Mouse (Mus musculus) stomach, embryonic 15.5 days (tissue): ENCODE results near the gene Ptx4. TPM values are rescaled to one million over a fixed set of nuclear protein-coding genes. Genes with fewer than 3 reads are reported as not detected.

Experiments
- ATAC-seq: fragments of 200-750 bp; cut with Nextera tagmentation; 2 replicates; pipeline ENCODE4 v1.8.0; 2017; ENCODE audit warnings: low read depth, moderate number of reproducible peaks, moderate TSS enrichment; ENCODE audit not compliant: insufficient read depth, low FRiP score
- H3K27ac ChIP-seq: fragments of 300-500 bp; sonication (generic); 2 replicates; pipeline ENCODE4 v1.5.1; 2015; ENCODE audit warnings: mild to moderate bottlenecking, inconsistent platforms
- H3K27me3 ChIP-seq: fragments of 300-500 bp; sonication (generic); replicated peaks from 2 replicates; pipeline ENCODE4 v1.6.1; 2015; ENCODE audit warnings: inconsistent platforms
- H3K36me3 ChIP-seq: fragments of 300-500 bp; sonication (generic); 2 replicates; pipeline ENCODE4 v1.6.1; 2015; ENCODE audit warnings: inconsistent platforms
- H3K4me1 ChIP-seq: fragments of 300-500 bp; sonication (generic); 2 replicates; pipeline ENCODE4 v1.6.1; 2015; ENCODE audit warnings: inconsistent platforms
- H3K4me2 ChIP-seq: fragments of 300-500 bp; sonication (generic); 2 replicates; pipeline ENCODE4 v1.6.1; 2015; ENCODE audit warnings: mild to moderate bottlenecking, inconsistent platforms
- H3K4me3 ChIP-seq: fragments of 300-500 bp; sonication (generic); replicated peaks from 2 replicates; pipeline ENCODE4 v1.5.1; 2015; ENCODE audit warnings: inconsistent platforms
- H3K9ac ChIP-seq: fragments of 300-500 bp; sonication (generic); 2 replicates; pipeline ENCODE4 v1.6.1; 2015; ENCODE audit warnings: inconsistent platforms
- H3K9me3 ChIP-seq: fragments of 300-500 bp; sonication (generic); 2 replicates; pipeline ENCODE4 v1.6.1; 2016; ENCODE audit warnings: inconsistent platforms
- WGBS: fragments of 180-500 bp; shearing (Covaris S2); methylation state at CpG from one replicate; pipeline ENCODE4 v1.1.7; 2015; 5-methylcytosine and 5-hydroxymethylcytosine counted together
- polyA plus RNA-seq: library from polyadenylated mRNA; unstranded; fragments of >200 nt; fragmentation: Nextera tagmentation; extraction: Ambion mirVana; gene quantifications from 2 replicates; pipeline ENCODE4 v1.2.1, GENCODE M21; 2015

The Ptx4 gene
- polyA plus RNA-seq, 1 experiment from 2014 or later: 0.36 TPM

DNA sequence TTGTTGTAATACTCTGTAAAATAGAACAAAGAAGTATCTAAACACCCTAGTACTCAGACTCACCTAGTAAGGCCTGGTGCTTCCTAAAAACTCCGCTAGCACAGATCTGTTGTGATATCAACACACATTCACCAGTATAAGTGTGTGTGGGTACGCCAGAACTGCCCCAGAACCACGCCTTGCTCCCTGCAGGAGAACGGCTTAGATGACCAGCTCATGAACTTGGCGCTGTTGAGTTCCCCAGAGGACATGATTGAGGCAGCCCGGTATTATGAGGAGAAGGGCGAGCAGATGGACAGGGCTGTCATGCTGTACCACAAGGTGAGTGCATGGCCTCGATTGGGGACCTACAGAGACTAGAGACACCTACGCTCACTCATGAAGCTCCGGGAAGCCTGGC is 30.1 kb upstream of the Ptx4 start:
- H3K4me3 ChIP-seq: no peak overlapping the region
- no peaks in the 10 kb centered on the region for H3K4me1 ChIP-seq
- peaks cover 2% of the 10 kb centered on the region; the same call in 1 of the 2 replicates for H3K36me3 ChIP-seq
- ATAC-seq: no peak
- no peak overlapping the region for H3K9ac ChIP-seq
- no peaks in the 10 kb centered on the region for H3K9me3 ChIP-seq
- no peak overlapping the region for H3K27ac ChIP-seq
- no peaks in the 10 kb centered on the region for H3K27me3 ChIP-seq
- H3K4me2 ChIP-seq: no peak overlapping the region
- 90% methylated on average over 10 of the region's 10 CpGs for WGBS

GRCm38 (mm10) chr17:25096221-25096620 is 24.3 kb upstream of the Ptx4 start:
- H3K4me3 ChIP-seq: no peak overlapping the region
- no peak overlapping the region for H3K27ac ChIP-seq
- H3K27me3 ChIP-seq: no peaks in the 10 kb centered on the region
- ATAC-seq: no peak
- 94% methylated on average over 2 of the region's 2 CpGs for WGBS
- H3K4me1 ChIP-seq: no peaks in the 10 kb centered on the region
- H3K9ac ChIP-seq: no peak overlapping the region
- H3K9me3 ChIP-seq: no peaks in the 10 kb centered on the region
- H3K36me3 ChIP-seq: peaks cover 22% of the 10 kb centered on the region
- no peak overlapping the region for H3K4me2 ChIP-seq

GRCm38 (mm10) chr17:25100052-25100451 is 20.5 kb upstream of the Ptx4 start:
- Histone ChIP-seq H3K9me3 (no peaks in the 10 kb centered on the region), H3K4me3 (no peak overlapping the region), H3K27me3 (no peaks in the 10 kb centered on the region), H3K27ac (no peak overlapping the region), H3K4me1 (no peaks in the 10 kb centered on the region), H3K4me2 (no peak overlapping the region), H3K9ac (no peak overlapping the region), H3K36me3 (peaks cover 52% of the 10 kb centered on the region)
- ATAC-seq: no peak
- 91% methylated on average over 6 of the region's 6 CpGs for WGBS

DNA sequence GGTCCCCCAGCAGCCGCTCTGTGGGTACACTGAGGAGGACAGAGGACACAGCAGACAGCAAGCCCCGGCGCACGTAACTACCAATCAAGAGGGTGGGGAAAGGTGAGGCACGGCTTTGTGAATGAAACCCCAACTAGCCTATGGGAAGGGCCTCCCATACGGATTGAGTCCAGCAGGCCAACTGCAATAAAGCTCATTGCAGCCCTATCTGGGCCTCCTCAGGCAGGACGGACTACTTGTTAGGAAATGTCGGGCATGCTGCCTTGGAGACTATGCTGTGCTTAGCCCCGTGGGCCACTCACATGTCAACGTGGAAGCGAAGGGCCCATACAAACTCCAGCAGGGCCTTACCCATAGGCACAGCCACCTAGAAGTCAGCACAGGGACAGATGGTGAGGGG is 19.2 kb upstream of the Ptx4 start:
- WGBS: 92% methylated on average over 11 of the region's 11 CpGs
- H3K36me3 ChIP-seq: peaks cover 65% of the 10 kb centered on the region

DNA sequence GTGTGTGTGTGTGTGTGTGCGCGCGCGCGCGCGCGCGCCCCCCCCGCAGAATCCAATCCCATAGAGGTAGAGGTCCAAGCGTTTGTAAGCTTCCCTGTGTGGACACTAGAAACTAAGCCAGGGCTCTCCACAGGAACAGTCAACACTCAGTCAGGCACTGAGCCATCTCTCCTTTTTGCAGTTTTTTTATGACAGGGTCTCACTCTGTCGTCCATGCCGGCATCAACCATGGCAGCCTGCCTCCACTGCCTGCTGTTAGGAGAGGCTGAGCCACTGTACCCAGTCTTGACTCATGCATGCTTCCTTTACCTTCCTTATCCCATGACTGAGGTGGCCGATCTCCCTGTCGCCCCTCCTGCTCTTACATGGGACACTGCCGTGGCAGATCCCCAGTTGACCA is 12.8 kb upstream of the Ptx4 start:
- no peak overlapping the region for H3K27ac ChIP-seq
- ATAC-seq: no peak
- H3K36me3 ChIP-seq: peaks cover 50% of the 10 kb centered on the region

More for the DNA sequence above, 19.2 kb upstream of the Ptx4 start:
- H3K4me2 ChIP-seq: no peak overlapping the region
- no peaks in the 10 kb centered on the region for H3K27me3 ChIP-seq
- H3K9ac ChIP-seq: no peak overlapping the region
- H3K27ac ChIP-seq: no peak overlapping the region
- H3K4me3 ChIP-seq: no peak overlapping the region
- H3K9me3 ChIP-seq: no peaks in the 10 kb centered on the region
- ATAC-seq: no peak
- no peaks in the 10 kb centered on the region for H3K4me1 ChIP-seq

DNA sequence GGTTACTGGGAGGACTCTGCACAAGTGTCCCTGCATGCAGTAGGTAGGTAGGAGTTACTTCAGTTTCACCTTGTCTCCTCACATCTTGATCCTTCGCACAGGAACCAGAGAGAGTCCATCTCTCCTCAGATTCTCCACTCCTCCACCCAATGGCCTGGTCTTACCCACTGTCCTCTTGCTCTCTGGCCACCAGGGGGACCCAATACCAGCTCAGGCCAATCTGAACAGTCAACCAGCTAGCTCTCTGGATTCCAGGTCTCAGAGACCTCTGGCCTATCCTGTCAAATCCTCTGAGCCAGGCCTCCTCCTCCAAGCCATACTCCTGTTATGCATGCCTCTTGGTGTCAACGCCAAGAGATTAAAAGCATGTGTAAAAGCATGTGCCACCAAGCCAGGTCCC is 11.0 kb upstream of the Ptx4 start:
- Histone ChIP-seq H3K9ac (no peak overlapping the region), H3K27me3 (no peaks in the 10 kb centered on the region), H3K4me3 (no peak overlapping the region), H3K9me3 (no peaks in the 10 kb centered on the region), H3K27ac (no peak overlapping the region), H3K4me1 (peaks cover 1% of the 10 kb centered on the region; the same call in 1 of the 2 replicates), H3K4me2 (no peak overlapping the region), H3K36me3 (peaks cover 42% of the 10 kb centered on the region)
- 85% methylated on average over 2 of the region's 2 CpGs for WGBS
- ATAC-seq: peak; percentile 57; the same call in 1 of the 2 replicates

More for the DNA sequence above, 12.8 kb upstream of the Ptx4 start:
- no peak overlapping the region for H3K9ac ChIP-seq
- H3K4me2 ChIP-seq: no peak overlapping the region
- H3K9me3 ChIP-seq: no peaks in the 10 kb centered on the region
- H3K4me1 ChIP-seq: no peaks in the 10 kb centered on the region
- H3K4me3 ChIP-seq: no peak overlapping the region
- H3K27me3 ChIP-seq: no peaks in the 10 kb centered on the region
- 91% methylated on average over 6 of the region's 16 CpGs for WGBS

DNA sequence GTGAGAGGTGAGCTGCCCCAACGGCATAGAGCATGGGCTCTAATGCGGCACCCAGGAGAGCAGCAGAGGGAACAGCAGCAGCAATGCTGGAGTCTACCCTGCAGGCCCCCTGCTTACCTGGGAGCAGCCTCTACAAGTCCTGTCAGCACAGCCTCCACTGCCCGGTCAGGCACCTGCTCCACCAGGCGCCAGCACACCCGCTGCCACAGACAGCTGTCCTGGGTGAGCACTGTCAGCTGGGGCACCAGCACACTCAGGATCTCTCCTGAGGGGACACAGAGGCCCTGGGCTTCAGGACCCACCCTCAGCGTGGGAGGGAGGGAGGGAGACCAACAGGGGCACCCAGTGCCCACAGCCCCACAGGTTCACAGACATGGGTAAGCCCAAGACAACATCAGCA is 10.0 kb upstream of the Ptx4 start:
- ATAC-seq: no peak
- H3K9me3 ChIP-seq: no peaks in the 10 kb centered on the region
- H3K27me3 ChIP-seq: no peaks in the 10 kb centered on the region
- no peak overlapping the region for H3K4me2 ChIP-seq
- no peak overlapping the region for H3K4me3 ChIP-seq
- H3K4me1 ChIP-seq: peaks cover 8% of the 10 kb centered on the region; the same call in 1 of the 2 replicates
- WGBS: 91% methylated on average over 6 of the region's 6 CpGs
- no peak overlapping the region for H3K27ac ChIP-seq
- H3K36me3 ChIP-seq: peaks cover 32% of the 10 kb centered on the region
- no peak overlapping the region for H3K9ac ChIP-seq

GRCm38 (mm10) chr17:25111220-25111619 is 9.3 kb upstream of the Ptx4 start:
- Histone ChIP-seq H3K27ac (no peak overlapping the region), H3K4me3 (no peak overlapping the region), H3K4me2 (no peak overlapping the region), H3K9ac (no peak overlapping the region), H3K9me3 (no peaks in the 10 kb centered on the region), H3K36me3 (peaks cover 26% of the 10 kb centered on the region), H3K27me3 (no peaks in the 10 kb centered on the region), H3K4me1 (peaks cover 10% of the 10 kb centered on the region; the same call in 1 of the 2 replicates)
- 92% methylated on average over 5 of the region's 5 CpGs for WGBS
- no peak for ATAC-seq

GRCm38 (mm10) chr17:25111739-25112422 is 8.7 kb upstream of the Ptx4 start:
- Histone ChIP-seq H3K9ac (no peak overlapping the region), H3K27ac (no peak overlapping the region), H3K4me2 (no peak overlapping the region), H3K27me3 (no peaks in the 10 kb centered on the region), H3K4me3 (no peak overlapping the region), H3K9me3 (no peaks in the 10 kb centered on the region), H3K4me1 (peaks cover 11% of the 10 kb centered on the region; the same call in 1 of the 2 replicates), H3K36me3 (peaks cover 20% of the 10 kb centered on the region)
- no peak for ATAC-seq
- 77% methylated on average over 8 of the region's 8 CpGs for WGBS

GRCm38 (mm10) chr17:25112423-25112810 is 8.1 kb upstream of the Ptx4 start:
- Histone ChIP-seq H3K27ac (no peak overlapping the region), H3K9me3 (no peaks in the 10 kb centered on the region), H3K27me3 (no peaks in the 10 kb centered on the region), H3K9ac (no peak overlapping the region), H3K4me3 (no peak overlapping the region), H3K36me3 (peaks cover 20% of the 10 kb centered on the region), H3K4me1 (peaks cover 11% of the 10 kb centered on the region; the same call in 1 of the 2 replicates), H3K4me2 (no peak overlapping the region)
- 83% methylated on average over 3 of the region's 3 CpGs for WGBS
- ATAC-seq: no peak

GRCm38 (mm10) chr17:25114908-25115645 is 5.5 kb upstream of the Ptx4 start:
- H3K4me2 ChIP-seq: peak overlapping the region; percentile 97
- peak; percentile 61 for ATAC-seq
- peak overlapping the region; percentile 42 for H3K9ac ChIP-seq
- H3K4me1 ChIP-seq: peaks cover 11% of the 10 kb centered on the region; the same call in 1 of the 2 replicates
- H3K4me3 ChIP-seq: peak overlapping the region; percentile 64
- no peaks in the 10 kb centered on the region for H3K27me3 ChIP-seq
- H3K27ac ChIP-seq: peak overlapping the region; percentile 95
- H3K9me3 ChIP-seq: no peaks in the 10 kb centered on the region
- H3K36me3 ChIP-seq: 0 out of 2 replicates have a peak, but pooled peaks cover 4% of the 10 kb centered on the region
- WGBS: 9% methylated on average over 23 of the region's 23 CpGs
